Mouse (Mus musculus): ENCODE results near the gene Lhx2.

GRCm38 (mm10) chr2:38397882-38398281 lies 58.8 kb downstream of the Lhx2 start:
- TF ChIP-seq CTCF (IDR thresholded peaks at IDR 0.05; ENCODE audit: control insufficient read depth, insufficient read depth, low read length) (no peak), POLR2A (IDR thresholded peaks at IDR 0.05; ENCODE audit: borderline replicate concordance, control insufficient read depth, low read depth, low read length) (no peak)
